Mouse (Mus musculus): ENCODE results near the gene Idh2. TPM values are rescaled to one million over a fixed set of nuclear protein-coding genes. Genes with fewer than 3 reads are reported as not detected.

Gene Idh2
- total and polyA plus RNA-seq, 2 experiments from 2014 or later: 2,826 to 3,660 TPM

DNA sequence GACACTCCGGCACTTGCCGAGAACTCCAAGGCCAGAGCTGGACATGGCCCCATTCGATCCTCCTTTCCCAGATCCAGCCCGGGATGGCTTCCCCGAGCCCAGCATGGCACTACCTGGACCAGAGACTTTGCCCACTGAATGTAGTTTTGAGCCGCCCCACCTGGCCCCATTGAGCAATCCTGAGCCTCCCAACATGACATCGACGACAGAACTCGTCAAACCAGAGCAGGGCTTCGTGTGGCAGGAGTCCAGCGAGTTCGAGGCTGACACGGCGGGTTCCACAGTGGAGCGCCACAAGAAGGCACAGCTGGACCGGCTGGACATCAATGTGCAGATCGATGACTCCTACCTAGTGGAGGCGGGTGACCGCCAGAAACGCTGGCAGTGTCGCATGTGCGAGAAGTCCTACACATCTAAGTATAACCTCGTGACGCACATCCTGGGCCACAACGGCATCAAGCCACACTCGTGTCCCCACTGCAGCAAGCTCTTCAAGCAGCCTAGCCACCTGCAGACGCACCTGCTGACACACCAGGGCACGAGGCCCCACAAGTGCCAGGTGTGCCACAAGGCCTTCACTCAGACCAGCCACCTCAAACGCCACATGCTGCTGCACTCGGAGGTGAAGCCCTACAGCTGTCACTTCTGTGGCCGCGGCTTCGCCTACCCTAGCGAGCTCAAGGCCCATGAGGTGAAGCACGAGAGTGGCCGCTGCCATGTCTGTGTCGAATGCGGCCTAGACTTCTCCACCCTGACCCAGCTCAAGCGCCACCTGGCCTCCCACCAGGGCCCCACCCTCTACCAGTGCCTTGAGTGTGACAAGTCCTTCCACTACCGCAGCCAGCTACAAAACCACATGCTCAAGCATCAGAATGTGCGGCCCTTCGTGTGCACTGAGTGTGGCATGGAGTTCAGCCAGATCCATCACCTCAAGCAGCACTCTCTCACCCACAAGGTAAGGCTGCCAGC lies 33.3 kb downstream of the Idh2 start:
- Histone ChIP-seq H3K4me2 (ENCODE audit: low read depth, low read length) (no peak overlapping the region), H3K4me1 (ENCODE audit: control insufficient read depth, insufficient read depth) (peaks cover 23% of the 10 kb centered on the region), H3K9me3 (replicated peaks; ENCODE audit: control insufficient read depth, low read length) (no peaks in the 10 kb centered on the region), H3K27me3 (ENCODE audit: control insufficient read depth, insufficient read depth, low read length) (no peaks in the 10 kb centered on the region), H3K4me3 (ENCODE audit: low read depth, low read length) (no peak overlapping the region), H3K36me3 (replicated peaks; ENCODE audit: control insufficient read depth, insufficient read depth, low read length) (peaks cover 23% of the 10 kb centered on the region), H3K27ac (ENCODE audit: low read depth) (0 out of 2 replicates have a peak overlapping the region, but pooled peaks have one; percentile 2), H3K9ac (replicated peaks; ENCODE audit: low read depth, low read length) (no peak overlapping the region)
- WGBS: 84% methylated on average over 41 of the region's 42 CpGs
- no peak for DNase-seq (ENCODE audit: low spot score)
- TF ChIP-seq EP300 (IDR thresholded peaks at IDR 0.05; ENCODE audit: low read depth): no peak
- no peak for TF ChIP-seq CTCF (IDR thresholded peaks at IDR 0.05; ENCODE audit: low read depth)
- ATAC-seq (ENCODE audit: insufficient read depth, low read depth): no peak

DNA sequence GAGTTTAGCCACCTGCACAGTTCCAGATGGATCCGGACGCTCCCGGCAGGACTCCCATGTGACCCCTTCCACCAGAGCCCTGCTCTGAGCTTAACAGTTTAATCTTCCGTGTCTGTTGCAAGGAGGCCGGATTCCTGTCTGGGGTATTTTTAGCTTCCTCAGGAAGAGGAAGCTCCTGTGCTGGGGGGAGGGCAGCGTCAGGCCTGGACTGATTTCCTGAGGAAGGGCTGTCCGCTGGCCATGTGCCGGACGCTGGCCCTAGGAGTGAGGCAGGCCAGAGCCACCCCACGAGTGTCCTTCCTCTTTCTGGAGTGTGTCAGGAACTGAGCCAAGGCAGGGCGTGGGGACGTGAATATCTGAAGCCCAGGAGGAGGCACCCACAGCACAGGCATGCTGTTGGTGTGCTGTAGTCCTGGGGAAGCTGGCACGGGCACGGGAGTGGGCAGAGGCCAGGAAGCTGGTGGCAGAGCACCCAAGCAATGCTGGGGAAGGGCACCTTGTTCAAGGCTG lies 36.3 kb downstream of the Idh2 start:
- Histone ChIP-seq H3K9ac (replicated peaks; ENCODE audit: low read depth, low read length) (no peak overlapping the region), H3K27ac (ENCODE audit: low read depth) (peak overlapping the region; percentile 95), H3K9me3 (replicated peaks; ENCODE audit: control insufficient read depth, low read length) (no peaks in the 10 kb centered on the region), H3K36me3 (replicated peaks; ENCODE audit: control insufficient read depth, insufficient read depth, low read length) (peaks cover 13% of the 10 kb centered on the region), H3K4me2 (ENCODE audit: low read depth, low read length) (peak overlapping the region; percentile 44), H3K27me3 (ENCODE audit: control insufficient read depth, insufficient read depth, low read length) (no peaks in the 10 kb centered on the region), H3K4me1 (ENCODE audit: control insufficient read depth, insufficient read depth) (peaks cover 50% of the 10 kb centered on the region), H3K4me3 (ENCODE audit: low read depth, low read length) (no peak overlapping the region)
- TF ChIP-seq CTCF (IDR thresholded peaks at IDR 0.05; ENCODE audit: low read depth) (no peak), EP300 (IDR thresholded peaks at IDR 0.05; ENCODE audit: low read depth) (peak; percentile 99)
- ATAC-seq (ENCODE audit: insufficient read depth, low read depth) (peak; percentile 81), DNase-seq (ENCODE audit: low spot score) (peak; percentile 96)
- 2% methylated on average over 14 of the region's 14 CpGs for WGBS

DNA sequence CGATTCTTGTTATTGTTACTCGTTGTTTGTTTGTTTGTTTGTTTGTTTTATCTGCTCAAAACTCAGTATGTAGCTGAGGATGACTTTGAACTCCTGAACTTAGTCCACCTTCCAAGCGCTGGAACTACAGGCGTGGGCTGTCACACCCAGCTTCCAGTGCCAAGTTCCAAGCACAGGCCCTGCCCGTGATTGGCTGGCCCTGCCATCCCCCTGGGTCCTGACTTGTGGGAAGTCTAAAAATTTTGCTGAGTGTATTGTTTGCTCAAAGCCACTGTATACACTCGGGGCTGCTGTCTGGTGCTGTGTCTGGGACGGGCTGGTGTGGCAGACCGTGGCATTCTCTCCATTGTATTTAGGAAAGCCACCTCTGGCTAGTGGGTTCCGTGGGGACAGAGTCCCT lies 37.4 kb downstream of the Idh2 start:
- Histone ChIP-seq H3K9me3 (replicated peaks; ENCODE audit: control insufficient read depth, low read length) (no peaks in the 10 kb centered on the region), H3K36me3 (replicated peaks; ENCODE audit: control insufficient read depth, insufficient read depth, low read length) (peaks cover 13% of the 10 kb centered on the region), H3K27me3 (ENCODE audit: control insufficient read depth, insufficient read depth, low read length) (no peaks in the 10 kb centered on the region), H3K4me1 (ENCODE audit: control insufficient read depth, insufficient read depth) (peaks cover 50% of the 10 kb centered on the region), H3K4me2 (ENCODE audit: low read depth, low read length) (no peak overlapping the region), H3K4me3 (ENCODE audit: low read depth, low read length) (no peak overlapping the region), H3K27ac (ENCODE audit: low read depth) (peak overlapping the region; percentile 95), H3K9ac (replicated peaks; ENCODE audit: low read depth, low read length) (no peak overlapping the region)
- TF ChIP-seq EP300 (IDR thresholded peaks at IDR 0.05; ENCODE audit: low read depth) (no peak), CTCF (IDR thresholded peaks at IDR 0.05; ENCODE audit: low read depth) (no peak)
- WGBS: 61% methylated on average over 9 of the region's 9 CpGs
- no peak for ATAC-seq (ENCODE audit: insufficient read depth, low read depth)
- DNase-seq (ENCODE audit: low spot score): no peak

DNA sequence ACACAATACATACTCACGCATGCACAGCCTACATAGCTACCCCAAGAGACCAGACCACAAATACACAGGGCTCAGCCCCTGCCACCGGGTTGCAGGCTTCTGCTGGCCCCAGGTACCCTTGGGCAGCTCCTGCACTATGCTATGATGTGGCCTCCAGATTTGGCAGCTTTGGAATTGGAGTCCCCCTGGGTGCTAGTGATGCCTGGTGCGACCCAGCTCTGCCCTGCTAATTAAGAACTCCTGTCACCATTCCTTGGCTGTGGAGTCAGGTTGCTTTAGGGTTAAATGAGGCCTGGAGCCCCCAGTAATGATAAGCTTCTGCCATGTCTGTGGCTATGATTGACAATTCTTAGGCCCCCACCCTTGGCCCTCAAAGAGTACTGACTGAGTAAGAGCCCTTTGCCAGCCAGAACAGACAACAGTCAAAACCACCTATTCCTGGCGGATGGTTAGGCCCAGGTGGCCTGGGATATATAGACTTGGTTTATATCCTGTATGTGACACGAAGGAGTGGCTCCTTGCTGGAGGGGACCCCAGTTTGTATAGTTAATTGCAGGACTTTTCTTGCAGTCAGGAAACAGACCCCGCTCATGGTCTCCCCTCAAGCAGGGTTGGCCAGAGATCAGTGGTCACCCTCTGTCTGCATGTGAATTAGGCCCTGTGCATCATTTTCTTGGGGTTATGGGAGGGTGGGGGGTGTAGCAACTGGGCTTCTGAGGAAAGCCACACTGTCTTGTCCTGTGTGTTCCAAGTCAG lies 38.1 kb downstream of the Idh2 start:
- no peak for DNase-seq (ENCODE audit: low spot score)
- H3K9ac ChIP-seq (replicated peaks; ENCODE audit: low read depth, low read length): no peak overlapping the region
- 72% methylated on average over 6 of the region's 6 CpGs for WGBS
- no peak for TF ChIP-seq EP300 (IDR thresholded peaks at IDR 0.05; ENCODE audit: low read depth)
- H3K4me3 ChIP-seq (ENCODE audit: low read depth, low read length): no peak overlapping the region
- H3K27ac ChIP-seq (ENCODE audit: low read depth): peak overlapping the region; percentile 50; the same call in 1 of the 2 replicates
- H3K27me3 ChIP-seq (ENCODE audit: control insufficient read depth, insufficient read depth, low read length): no peaks in the 10 kb centered on the region
- peaks cover 50% of the 10 kb centered on the region for H3K4me1 ChIP-seq (ENCODE audit: control insufficient read depth, insufficient read depth)
- no peak overlapping the region for H3K4me2 ChIP-seq (ENCODE audit: low read depth, low read length)
- no peak for ATAC-seq (ENCODE audit: insufficient read depth, low read depth)
- no peaks in the 10 kb centered on the region for H3K9me3 ChIP-seq (replicated peaks; ENCODE audit: control insufficient read depth, low read length)
- H3K36me3 ChIP-seq (replicated peaks; ENCODE audit: control insufficient read depth, insufficient read depth, low read length): peaks cover 11% of the 10 kb centered on the region

DNA sequence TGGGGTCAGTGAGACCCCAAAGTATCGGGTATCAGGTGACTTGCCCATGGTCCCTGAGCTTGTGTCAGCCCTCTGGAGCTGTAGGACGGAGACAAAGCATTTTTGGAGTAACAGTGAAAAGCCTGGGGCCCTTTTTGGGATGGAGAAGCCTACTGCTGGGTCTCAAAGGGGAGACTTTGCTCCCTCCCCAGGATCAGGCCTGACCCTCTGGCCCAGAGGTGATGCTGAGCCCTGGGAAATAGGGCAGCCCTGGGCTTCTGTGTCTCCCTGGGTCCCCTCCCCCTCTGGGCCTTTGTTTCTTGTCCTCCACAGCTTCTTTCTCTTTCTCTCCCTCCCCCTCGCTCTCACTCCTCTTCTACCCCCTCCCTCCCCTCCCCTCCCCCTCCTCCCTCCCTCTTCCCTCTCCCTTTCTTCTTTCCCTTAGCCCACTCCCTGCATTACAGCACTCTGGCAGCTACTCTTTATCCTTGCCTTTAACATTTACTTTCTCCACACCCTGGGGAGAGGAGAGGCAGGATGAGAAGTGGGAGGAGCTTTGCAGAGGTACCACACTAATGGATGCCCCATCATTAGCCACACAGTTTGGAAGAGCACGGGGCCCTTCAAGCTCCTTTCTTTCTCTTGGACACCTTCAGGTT lies 39.1 kb downstream of the Idh2 start:
- 0 out of 2 replicates have a peak overlapping the region, but pooled peaks have one; percentile 61 for H3K27ac ChIP-seq (ENCODE audit: low read depth)
- no peaks in the 10 kb centered on the region for H3K27me3 ChIP-seq (ENCODE audit: control insufficient read depth, insufficient read depth, low read length)
- H3K4me3 ChIP-seq (ENCODE audit: low read depth, low read length): no peak overlapping the region
- H3K4me1 ChIP-seq (ENCODE audit: control insufficient read depth, insufficient read depth): peaks cover 50% of the 10 kb centered on the region
- no peak overlapping the region for H3K4me2 ChIP-seq (ENCODE audit: low read depth, low read length)
- no peak overlapping the region for H3K9ac ChIP-seq (replicated peaks; ENCODE audit: low read depth, low read length)
- WGBS: 62% methylated on average over 4 of the region's 4 CpGs
- no peak for TF ChIP-seq CTCF (IDR thresholded peaks at IDR 0.05; ENCODE audit: low read depth)
- TF ChIP-seq EP300 (IDR thresholded peaks at IDR 0.05; ENCODE audit: low read depth): no peak
- H3K9me3 ChIP-seq (replicated peaks; ENCODE audit: control insufficient read depth, low read length): no peaks in the 10 kb centered on the region
- ATAC-seq (ENCODE audit: insufficient read depth, low read depth): no peak
- peaks cover under 1% of the 10 kb centered on the region; the same call in 1 of the 2 replicates for H3K36me3 ChIP-seq (replicated peaks; ENCODE audit: control insufficient read depth, insufficient read depth, low read length)
- DNase-seq (ENCODE audit: low spot score): no peak
